Mouse (Mus musculus) ES-E14 (cell line): ENCODE measurements around the gene Gsk3b. TPM values are rescaled to one million over a fixed set of nuclear protein-coding genes. Genes with fewer than 3 reads are reported as not detected.
A peak's percentile ranks its signal among the peaks of the same experiment; 100 is the strongest.

Experiments
- DNase-seq: peaks from one replicate; pipeline ENCODE4 v3.0.0-alpha.2; 2013; ENCODE audit warnings: low read depth, low spot score
- H3K27ac ChIP-seq: 2 replicates; pipeline ENCODE4 v1.5.1; 2012; ENCODE audit warnings: low read depth, mild to moderate bottlenecking, low read length, moderate library complexity, mixed read lengths; ENCODE audit not compliant: poor library complexity, insufficient read depth, severe bottlenecking
- H3K36me3 ChIP-seq: 2 replicates; pipeline ENCODE4 v1.6.1; 2012; ENCODE audit warnings: mild to moderate bottlenecking, low read length, moderate library complexity, mixed read lengths; ENCODE audit not compliant: control insufficient read depth, poor library complexity, insufficient read depth, severe bottlenecking
- H3K4me1 ChIP-seq, 2 experiments: fragments of 150-350 bp in 1 of 2; sonication (generic) in 1 of 2; 2 replicates each; pipeline ENCODE4 v1.6.1; 2012; ENCODE audit warnings: low read length in 2 of 2, mild to moderate bottlenecking in 1 of 2, mixed read lengths in 1 of 2; ENCODE audit not compliant: control insufficient read depth in 2 of 2, insufficient read depth in 2 of 2, poor library complexity in 1 of 2
- H3K4me3 ChIP-seq, 2 experiments: fragments of 150-350 bp in 1 of 2; sonication (generic) in 1 of 2; 2 replicates each; pipeline ENCODE4 v1.5.1; 2012; ENCODE audit warnings: low read length in 2 of 2, low read depth in 1 of 2, mild to moderate bottlenecking in 1 of 2, mixed read lengths in 1 of 2; ENCODE audit not compliant: insufficient read depth in 1 of 2, poor library complexity in 1 of 2, severe bottlenecking in 1 of 2
- H3K9ac ChIP-seq: 2 replicates; pipeline ENCODE4 v1.6.1; 2012; ENCODE audit warnings: low read depth, mild to moderate bottlenecking, low read length, mixed read lengths; ENCODE audit not compliant: poor library complexity, insufficient read depth, severe bottlenecking
- H3K9me3 ChIP-seq: fragments of 150-350 bp; sonication (generic); 2 replicates; pipeline ENCODE4 v1.6.1; 2012; ENCODE audit warnings: low read depth, mild to moderate bottlenecking, low read length; ENCODE audit not compliant: control insufficient read depth, insufficient read depth
- CHD2 ChIP-seq: IDR thresholded peaks from 2 replicates; pipeline ENCODE4 v1.6.1; 2014; ENCODE audit warnings: mild to moderate bottlenecking, low read depth, low read length, inconsistent platforms
- HCFC1 ChIP-seq: IDR thresholded peaks from 2 replicates; pipeline ENCODE4 v1.6.1; 2012; ENCODE audit warnings: low read length, inconsistent platforms, borderline replicate concordance; ENCODE audit not compliant: insufficient read depth
- MAFK ChIP-seq: IDR thresholded peaks from 2 replicates; pipeline ENCODE4 v1.6.1; 2014; ENCODE audit warnings: mild to moderate bottlenecking, low read depth, low read length, inconsistent platforms; ENCODE audit not compliant: insufficient read depth
- ZC3H11A ChIP-seq: IDR thresholded peaks from 2 replicates; pipeline ENCODE4 v1.6.1; 2012; ENCODE audit warnings: low read depth, mild to moderate bottlenecking, inconsistent platforms, low read length, borderline replicate concordance
- ZNF384 ChIP-seq: IDR thresholded peaks from 2 replicates; pipeline ENCODE4 v1.6.1; 2012; ENCODE audit warnings: low read depth, low read length, inconsistent platforms
- in situ Hi-C, 2 experiments: fragments of 600-800 bp; cut with MboI; formaldehyde crosslinking; loops; one replicate each; pipeline ENCODE4 v1.15.1; 2025; ENCODE audit warnings: low sequenced_read_pairs in 2 of 2, inconsistent platforms in 1 of 2; ENCODE audit not compliant: unreplicated experiment in 2 of 2
- total RNA-seq: library from RNA; depleted of rRNA; stranded (reverse); fragments of 300-350 nt; gene quantifications from 2 replicates; pipeline ENCODE4 v1.2.3, GENCODE M21; 2012

The Gsk3b gene
- total RNA-seq, 1 experiment = 19.5 TPM

- peaks cover 2 to 8% of the 10 kb centered on the region in 2 experiments; a peak in 3 of 4 replicates for H3K4me1 ChIP-seq
- in situ Hi-C loops = no loop called here
- no peak for TF ChIP-seq CHD2
- TF ChIP-seq MAFK = no peak
- no peak for TF ChIP-seq ZNF384
- no peak for TF ChIP-seq HCFC1
- TF ChIP-seq ZC3H11A = no peak
- H3K36me3 ChIP-seq = no peaks in the 10 kb centered on the region
- no peak overlapping the region for H3K9ac ChIP-seq
- no peaks in the 10 kb centered on the region for H3K9me3 ChIP-seq
- no peak overlapping the region for H3K27ac ChIP-seq
- no peak overlapping the region for H3K4me3 ChIP-seq
- no peak for DNase-seq
Observed at GRCm38 (mm10) chr16:38162019-38162418, 73.2 kb downstream of the Gsk3b start.

GRCm38 (mm10) chr16:38164811-38165591 is 76.2 kb downstream of the Gsk3b start:
- H3K27ac ChIP-seq = peak overlapping the region; percentile 64
- peaks cover 2 to 3% of the 10 kb centered on the region in 2 experiments; a peak in 3 of 4 replicates for H3K4me1 ChIP-seq
- H3K9ac ChIP-seq = no peak overlapping the region; the same call in 1 of the 2 replicates
- no peak for DNase-seq
- no peak for TF ChIP-seq HCFC1
- no peak for TF ChIP-seq MAFK
- no peak for TF ChIP-seq ZNF384
- no peak for TF ChIP-seq CHD2
- TF ChIP-seq ZC3H11A = no peak
- H3K9me3 ChIP-seq = no peaks in the 10 kb centered on the region
- H3K36me3 ChIP-seq = no peaks in the 10 kb centered on the region
- H3K4me3 ChIP-seq = peak overlapping the region in 1 of 2 experiments; percentile 19; a peak in 1 of 4 replicates
- in situ Hi-C loops = no loop called here

GRCm38 (mm10) chr16:38168971-38169370 is 80.2 kb downstream of the Gsk3b start:
- Histone ChIP-seq H3K4me3 (no peak overlapping the region), H3K4me1 (peaks cover 0 to 3% of the 10 kb centered on the region in 2 experiments; a peak in 2 of 4 replicates), H3K9me3 (no peaks in the 10 kb centered on the region), H3K36me3 (no peaks in the 10 kb centered on the region), H3K9ac (no peak overlapping the region), H3K27ac (peak overlapping the region; percentile 3; the same call in 1 of the 2 replicates)
- in situ Hi-C loops = no loop called here
- TF ChIP-seq HCFC1 (no peak), CHD2 (no peak), ZNF384 (no peak), ZC3H11A (no peak), MAFK (no peak)
- DNase-seq = no peak

GRCm38 (mm10) chr16:38179150-38179549 is 90.3 kb downstream of the Gsk3b start:
- in situ Hi-C loops = no loop called here
- H3K9ac ChIP-seq = no peak overlapping the region
- H3K4me1 ChIP-seq = peaks cover 0 to 2% of the 10 kb centered on the region in 2 experiments; a peak in 2 of 4 replicates
- H3K9me3 ChIP-seq = no peaks in the 10 kb centered on the region
- no peak for TF ChIP-seq MAFK
- no peak for TF ChIP-seq HCFC1
- no peak for TF ChIP-seq CHD2
- no peak for TF ChIP-seq ZNF384
- no peak for TF ChIP-seq ZC3H11A
- no peaks in the 10 kb centered on the region for H3K36me3 ChIP-seq
- DNase-seq = no peak
- H3K4me3 ChIP-seq = no peak overlapping the region
- H3K27ac ChIP-seq = no peak overlapping the region
